Mouse (Mus musculus) urinary bladder, postnatal 36 days (tissue): Measurements from ENCODE around the gene Slc38a7.
"Not testable (repeated sequence)": the region's sequence is repeated elsewhere in the genome, so short reads cannot be mapped to it uniquely, and the experiment has no call there.

Experiments
- DNase-seq, 2 experiments: peaks; one replicate each; pipeline ENCODE4 v3.0.0; 2022; ENCODE audit warnings: low spot score in 2 of 2, mixed read lengths in 1 of 2

Slc38a7 gene

DNA sequence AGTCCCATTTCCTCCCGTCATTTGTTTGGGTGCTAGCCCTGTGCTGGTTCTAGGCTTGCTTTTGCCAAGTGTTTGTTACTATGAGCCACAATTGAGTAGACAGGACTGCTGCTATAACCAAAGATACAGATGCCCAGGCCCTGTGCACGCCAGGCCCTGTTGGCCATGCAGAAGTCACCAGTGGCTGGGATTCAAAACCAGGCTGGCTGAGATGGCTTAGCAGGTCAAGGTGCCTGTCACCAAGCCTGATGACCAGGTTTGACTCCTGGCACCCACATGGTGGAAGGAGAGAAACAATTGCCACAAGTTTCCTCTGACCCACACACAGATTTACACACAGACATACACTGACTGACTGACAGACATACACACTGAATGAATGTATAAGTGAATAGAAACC, 3.0 kb downstream of the Slc38a7 start:
- DNase-seq = no peak

DNA sequence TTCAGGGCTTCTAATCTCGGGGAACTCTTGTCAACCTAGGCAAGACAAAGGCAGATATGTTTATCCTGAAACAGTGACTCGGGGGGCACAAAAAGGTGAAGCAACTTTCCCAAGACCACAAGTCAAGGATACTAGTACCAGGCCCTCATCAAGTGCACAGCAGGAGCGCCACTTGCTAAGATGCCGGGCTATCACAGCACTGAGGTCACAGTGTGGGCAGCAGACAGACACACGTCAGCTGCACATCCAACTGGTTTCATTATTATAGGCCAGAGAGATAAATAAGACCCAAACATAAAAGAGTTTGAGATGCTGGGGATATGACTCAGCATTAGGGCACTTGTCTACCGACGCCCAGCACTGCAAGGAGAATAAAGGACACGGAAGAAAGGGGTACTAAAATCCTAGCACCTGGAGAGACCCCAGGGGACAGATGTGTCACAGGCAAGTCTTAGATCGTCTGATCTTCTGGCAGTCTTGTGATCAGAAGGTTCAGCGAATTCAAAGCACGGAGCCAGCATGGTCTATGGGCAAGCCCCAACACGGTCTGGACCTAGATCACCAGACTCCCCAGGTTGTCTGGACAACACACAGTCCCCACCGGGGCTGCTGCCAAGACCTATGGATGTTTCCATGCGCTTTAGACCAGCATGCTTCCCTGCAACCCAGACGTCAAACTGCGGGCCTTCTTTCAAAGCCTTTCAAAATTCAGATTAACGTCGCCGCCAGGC, 4.4 kb downstream of the Slc38a7 start:
- DNase-seq = no peak

- no peak for DNase-seq
These were observed 5.2 kb downstream of the Slc38a7 start for GRCm38 (mm10) chr8:95848061-95848551.

GRCm38 (mm10) chr8:95845026-95845425, 8.3 kb downstream of the Slc38a7 start:
- DNase-seq = no peak

GRCm38 (mm10) chr8:95843968-95844367, 9.4 kb downstream of the Slc38a7 start:
- DNase-seq = no peak

GRCm38 (mm10) chr8:95841436-95841835, 11.9 kb downstream of the Slc38a7 start:
- DNase-seq = no peak

DNA sequence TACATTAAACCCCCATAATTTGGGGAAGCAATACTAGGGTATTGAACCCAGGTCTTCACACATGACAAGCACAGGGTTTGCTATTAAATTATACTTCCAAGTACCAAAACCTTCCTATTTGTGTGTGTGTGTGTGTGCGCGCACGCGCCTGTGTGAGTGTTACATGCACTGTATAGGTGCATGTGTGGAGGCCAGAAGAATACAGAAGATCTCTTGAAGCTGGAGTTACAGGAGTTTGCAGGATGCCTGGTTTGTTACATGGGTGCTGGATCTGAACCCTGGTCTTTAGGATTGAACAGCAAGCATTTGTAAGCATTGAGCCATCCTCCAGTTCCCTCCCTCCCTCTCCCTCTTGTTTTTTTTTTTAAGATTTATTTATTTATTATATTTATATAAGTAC, 14.1 kb downstream of the Slc38a7 start:
- DNase-seq = no peak

DNA sequence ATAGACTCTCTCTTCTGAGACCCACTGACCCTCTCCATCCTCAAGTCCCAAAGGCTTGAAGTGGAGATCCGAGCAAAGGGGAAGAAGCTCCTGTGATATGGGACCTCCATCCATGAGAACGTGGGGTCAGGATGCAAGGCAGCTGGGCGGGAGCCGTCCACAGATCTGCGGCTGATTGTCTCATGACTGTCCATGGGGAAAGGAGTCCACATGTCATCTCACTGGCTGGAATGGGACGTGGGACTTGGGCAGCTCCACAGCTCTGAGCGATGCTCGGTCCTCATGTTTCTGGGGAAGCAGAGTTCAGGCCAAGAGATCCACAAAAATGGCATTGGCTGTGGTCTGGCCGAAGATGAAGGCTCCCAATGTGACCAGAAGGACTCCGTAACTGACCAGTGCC, 16.1 kb downstream of the Slc38a7 start:
- no peak for DNase-seq

- DNase-seq = no peak
These were observed 17.4 kb downstream of the Slc38a7 start for GRCm38 (mm10) chr8:95835891-95836290.

DNA sequence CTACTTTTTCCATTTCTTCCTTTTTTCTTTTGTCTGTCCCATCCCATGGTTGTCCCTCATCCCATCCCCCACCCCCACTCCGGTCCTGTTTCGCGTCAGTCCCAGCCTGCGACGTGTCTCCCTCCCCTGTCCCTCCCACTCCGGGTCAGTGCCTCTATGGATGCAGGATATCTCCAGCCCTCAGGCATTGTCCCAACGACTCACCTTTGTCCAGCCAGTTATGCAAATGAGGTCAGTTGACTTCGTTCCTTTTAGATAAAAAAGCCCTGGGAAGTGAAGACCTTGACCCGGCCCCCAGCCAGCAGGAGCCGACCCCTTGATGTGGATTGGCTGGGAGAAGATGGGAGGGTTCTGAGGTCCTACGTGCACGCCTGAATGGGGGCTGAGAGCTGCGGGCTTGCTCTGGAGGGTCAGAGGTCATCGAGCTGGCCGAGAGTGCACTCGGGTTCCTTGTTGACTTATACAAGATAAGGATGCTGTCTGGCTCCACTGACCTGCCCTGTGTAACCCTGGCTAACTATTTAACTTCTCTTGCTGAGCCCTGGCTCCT, 19.8 kb downstream of the Slc38a7 start:
- no peak for DNase-seq

- peak; percentile 79 to 81 for DNase-seq
These were observed 20.5 kb downstream of the Slc38a7 start for GRCm38 (mm10) chr8:95832603-95833434.

GRCm38 (mm10) chr8:95830144-95830543, 23.2 kb downstream of the Slc38a7 start:
- no peak for DNase-seq

- not testable (repeated sequence) for DNase-seq
These were observed 28.2 kb downstream of the Slc38a7 start, which contains the start of gene Sap18b for GRCm38 (mm10) chr8:95825162-95825561. Gene Sap18b, plus strand, starts transcription at chr8:95825346.

- no peak for DNase-seq
These were observed 30.6 kb downstream of the Slc38a7 start for GRCm38 (mm10) chr8:95822699-95823098.

DNA sequence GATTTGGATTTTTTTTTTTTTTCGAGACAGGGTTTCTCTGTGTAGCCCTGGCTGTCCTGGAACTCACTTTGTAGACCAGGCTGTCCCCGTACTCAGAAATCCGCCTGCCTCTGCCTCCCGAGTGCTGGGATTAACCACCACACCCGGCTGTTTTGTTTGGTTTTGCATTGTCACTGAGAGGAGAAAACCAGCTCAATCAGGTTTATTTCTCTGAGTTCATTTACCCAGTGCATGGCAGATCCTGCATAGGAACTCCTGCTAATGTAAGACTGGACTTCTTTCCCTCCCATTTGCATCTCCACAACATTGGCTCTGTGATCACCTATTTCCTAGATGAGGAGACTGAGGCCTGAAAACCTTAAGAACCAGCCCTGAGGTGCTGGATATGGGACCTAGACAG, 31.2 kb downstream of the Slc38a7 start:
- DNase-seq = no peak

GRCm38 (mm10) chr8:95821266-95821665, 32.1 kb downstream of the Slc38a7 start:
- DNase-seq = no peak

DNA sequence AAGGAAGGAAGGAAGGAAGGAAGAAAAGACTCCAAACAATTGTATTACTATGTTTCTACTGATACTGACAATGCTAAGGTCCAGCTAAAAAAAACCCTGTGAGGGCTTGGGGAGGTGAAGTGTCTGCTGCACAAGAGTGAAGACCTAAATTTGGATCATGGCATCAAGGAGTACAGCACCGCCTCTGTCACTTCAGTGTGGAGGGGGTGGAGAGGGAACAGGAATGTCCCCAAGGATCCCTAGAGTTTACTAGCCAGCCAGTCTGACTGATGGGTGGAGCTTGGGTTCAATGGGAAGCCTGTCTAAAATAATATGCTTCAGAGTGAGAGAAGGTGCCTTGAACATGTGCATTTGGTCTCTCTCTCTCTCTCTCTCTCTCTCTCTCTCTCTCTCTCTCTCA, 35.1 kb downstream of the Slc38a7 start:
- DNase-seq = no peak

- DNase-seq = no peak
These were observed 35.7 kb downstream of the Slc38a7 start for GRCm38 (mm10) chr8:95817597-95817996.

DNA sequence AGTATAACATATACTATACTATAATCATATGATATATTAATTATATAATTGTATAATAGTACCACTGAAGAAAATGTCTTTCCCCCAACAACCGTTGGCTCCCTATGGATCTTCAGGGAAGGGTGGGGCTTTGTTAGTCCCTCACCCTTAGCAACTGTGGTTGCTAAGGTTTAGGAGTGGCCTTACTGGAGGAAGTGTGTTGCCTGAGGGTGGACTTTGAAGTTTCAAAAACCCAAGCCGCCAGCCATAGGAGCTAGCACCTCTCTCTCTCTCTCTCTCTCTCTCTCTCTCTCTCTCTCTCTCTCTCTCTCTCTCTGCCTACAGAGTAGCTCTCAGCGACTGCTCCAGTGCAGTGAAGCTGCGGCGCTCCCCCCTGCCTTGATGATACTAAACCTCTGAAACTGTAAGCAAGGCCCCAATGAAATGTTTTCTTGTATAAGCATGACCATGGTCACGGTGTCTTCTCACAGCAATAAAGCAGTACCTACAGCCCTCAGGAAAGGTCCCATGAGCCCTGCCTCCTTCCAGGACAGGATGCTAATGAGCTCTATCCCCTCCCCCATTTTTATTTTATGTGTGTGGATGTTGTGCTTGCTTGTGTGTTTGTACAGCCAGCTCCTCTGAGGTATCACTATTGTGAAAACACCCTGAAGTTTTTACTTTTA, 37.2 kb downstream of the Slc38a7 start:
- no peak for DNase-seq

- no peak for DNase-seq
These were observed 43.2 kb downstream of the Slc38a7 start for GRCm38 (mm10) chr8:95810184-95810591.

- no peak for DNase-seq
These were observed 44.2 kb downstream of the Slc38a7 start for GRCm38 (mm10) chr8:95809116-95809515.

DNA sequence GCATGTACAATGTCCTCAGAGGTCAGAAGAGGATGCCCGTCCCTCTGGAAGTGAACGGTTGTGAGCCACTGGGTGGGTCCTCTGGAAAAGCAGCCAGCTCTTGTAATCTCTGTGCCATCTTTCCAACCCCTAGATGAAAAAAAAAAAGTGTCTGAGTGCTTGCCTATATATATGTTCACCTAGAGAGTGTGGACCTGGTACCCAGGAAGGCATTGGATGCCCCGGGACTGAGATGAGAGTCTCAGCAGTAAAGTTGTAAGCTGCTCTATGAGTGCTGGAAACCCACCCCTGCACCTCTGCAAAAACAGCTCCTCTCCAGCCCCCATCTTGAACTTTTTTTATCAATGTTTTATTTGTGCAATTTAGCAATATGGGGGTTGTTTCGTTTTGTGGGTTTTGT, 44.7 kb downstream of the Slc38a7 start:
- no peak for DNase-seq
